Mouse (Mus musculus) cerebellum, adult 8-10 months (tissue): ENCODE results near the gene Ispd.

Source experiments
- DNase-seq: peaks from one replicate; pipeline ENCODE4 v3.0.0; 2022

Gene Ispd

GRCm38 (mm10) chr12:36570414-36571095 lies 189.3 kb downstream of the Ispd start:
- DNase-seq = no peak

- DNase-seq = no peak
Measured at GRCm38 (mm10) chr12:36584828-36585227, 203.6 kb downstream of the Ispd start.

DNA sequence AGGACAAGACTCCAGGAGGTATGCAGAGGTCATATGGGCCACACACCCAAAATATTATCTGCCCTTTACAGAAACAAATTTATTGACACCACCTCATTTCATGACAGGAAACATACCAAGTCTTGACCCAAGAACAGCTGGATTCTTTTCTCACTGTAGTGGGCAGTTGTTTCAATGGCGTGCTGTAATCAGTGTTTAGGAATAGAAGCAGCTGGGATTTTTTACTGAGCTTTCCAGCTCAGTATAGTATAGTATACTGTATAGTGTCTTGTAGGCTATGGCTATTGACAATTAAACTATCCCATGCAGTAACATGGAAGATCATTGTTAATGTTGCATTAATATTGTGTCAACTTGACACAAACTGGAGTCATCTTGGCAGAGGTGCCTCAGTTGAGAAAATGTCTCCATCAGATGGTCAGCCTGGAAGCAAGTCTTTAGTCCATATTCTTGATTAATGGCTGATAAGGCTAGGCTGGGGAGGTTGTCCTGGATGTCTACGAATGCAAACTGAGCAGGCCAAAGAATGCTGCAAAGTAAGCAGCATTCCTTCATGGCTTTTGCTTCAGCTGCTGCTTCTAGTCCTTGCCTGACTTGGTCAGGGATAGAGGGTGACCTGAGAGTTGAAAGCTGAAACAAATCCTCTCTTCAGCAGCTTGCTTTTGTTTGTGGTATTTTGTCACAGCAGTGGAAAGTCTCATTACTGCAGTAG lies 216.4 kb downstream of the Ispd start:
- no peak for DNase-seq

DNA sequence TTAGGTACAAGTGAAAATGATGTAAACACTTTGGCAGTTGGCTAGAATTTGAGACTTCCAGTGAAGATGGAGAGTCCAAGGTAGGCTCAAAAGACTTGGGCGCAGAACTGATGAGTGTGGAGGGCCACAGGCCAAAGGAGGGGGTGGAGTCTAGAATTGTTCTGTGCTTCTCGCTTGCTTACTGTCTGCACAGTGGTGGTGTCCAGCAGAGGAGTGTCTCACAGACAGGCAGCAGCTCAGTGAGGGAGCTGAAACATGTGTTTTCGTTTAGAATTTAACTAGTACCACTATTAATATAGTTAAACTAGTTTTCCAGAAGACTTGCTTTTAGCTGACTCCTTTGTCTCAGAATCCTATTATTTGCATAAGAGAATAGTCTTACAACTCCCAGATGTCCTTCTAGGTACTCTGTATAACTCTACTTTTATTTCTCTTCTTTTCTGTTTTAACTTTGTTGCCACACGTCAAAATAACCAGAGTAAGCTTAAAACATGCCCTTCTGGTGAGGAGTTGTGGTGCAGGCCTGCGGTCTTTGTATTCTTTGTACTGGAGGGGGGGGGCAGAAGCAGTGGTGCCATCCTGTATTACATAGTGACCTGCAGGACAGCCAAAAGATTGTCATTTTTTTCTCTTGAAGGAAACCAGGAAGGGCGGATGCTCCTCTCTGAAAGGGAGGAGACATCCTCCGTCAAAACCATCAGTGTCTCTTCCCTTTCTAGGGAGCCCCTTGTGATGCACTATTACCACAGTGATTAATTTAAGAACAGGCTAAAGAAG lies 240.9 kb downstream of the Ispd start:
- DNase-seq = no peak

GRCm38 (mm10) chr12:36627204-36627603 lies 246.0 kb downstream of the Ispd start:
- no peak for DNase-seq

- DNase-seq = no peak
Measured at GRCm38 (mm10) chr12:36632427-36632826, 251.2 kb downstream of the Ispd start.

GRCm38 (mm10) chr12:36647514-36647913 lies 266.3 kb downstream of the Ispd start:
- DNase-seq = no peak

GRCm38 (mm10) chr12:36662496-36662895 lies 281.2 kb downstream of the Ispd start:
- DNase-seq = peak; percentile 22

- DNase-seq = no peak
Measured at GRCm38 (mm10) chr12:36664783-36665182, 283.5 kb downstream of the Ispd start.

DNA sequence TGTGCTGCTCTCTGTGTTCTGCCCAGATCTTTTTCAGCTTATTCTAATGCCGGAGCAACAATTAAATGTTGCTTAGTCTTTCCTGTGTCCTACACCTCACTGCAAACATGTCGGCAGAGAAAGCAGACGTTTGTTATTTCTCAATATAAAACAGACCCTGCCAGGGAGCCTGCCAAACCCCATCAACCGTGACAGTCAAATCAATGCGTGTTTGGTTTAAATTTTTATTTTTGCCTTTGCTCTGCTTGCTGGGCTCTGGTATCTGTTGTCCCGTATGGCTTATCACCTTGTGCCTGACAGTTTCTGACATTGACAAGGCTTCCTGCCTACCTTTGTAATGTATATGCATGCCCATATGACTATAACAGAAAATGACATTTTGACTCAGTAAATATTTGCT lies 285.5 kb downstream of the Ispd start:
- no peak for DNase-seq

GRCm38 (mm10) chr12:36670164-36670908 lies 289.1 kb downstream of the Ispd start:
- no peak for DNase-seq

- DNase-seq = no peak
Measured at GRCm38 (mm10) chr12:36670915-36671579, 289.8 kb downstream of the Ispd start.

DNA sequence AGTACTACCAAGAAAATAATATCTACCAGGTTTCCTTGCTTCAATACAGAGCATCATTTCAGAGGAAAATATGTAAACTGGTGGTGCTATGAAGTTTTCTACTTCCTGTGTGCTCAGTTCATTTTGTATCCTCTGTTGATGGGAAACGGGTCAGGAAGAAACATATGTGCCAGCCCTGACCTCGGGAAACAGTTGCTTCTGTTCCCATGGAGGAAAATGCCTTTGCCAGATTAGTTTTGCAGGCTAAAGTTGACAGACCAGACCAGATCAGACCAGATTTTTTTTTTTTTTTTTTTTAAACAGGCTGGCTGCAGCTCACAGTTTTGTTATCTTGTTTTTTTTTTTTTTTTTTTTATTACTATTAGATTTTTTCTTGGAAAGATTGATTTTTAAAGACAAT lies 293.2 kb downstream of the Ispd start:
- DNase-seq = no peak

- DNase-seq = no peak
Measured at GRCm38 (mm10) chr12:36678220-36678619, 297.0 kb downstream of the Ispd start.

DNA sequence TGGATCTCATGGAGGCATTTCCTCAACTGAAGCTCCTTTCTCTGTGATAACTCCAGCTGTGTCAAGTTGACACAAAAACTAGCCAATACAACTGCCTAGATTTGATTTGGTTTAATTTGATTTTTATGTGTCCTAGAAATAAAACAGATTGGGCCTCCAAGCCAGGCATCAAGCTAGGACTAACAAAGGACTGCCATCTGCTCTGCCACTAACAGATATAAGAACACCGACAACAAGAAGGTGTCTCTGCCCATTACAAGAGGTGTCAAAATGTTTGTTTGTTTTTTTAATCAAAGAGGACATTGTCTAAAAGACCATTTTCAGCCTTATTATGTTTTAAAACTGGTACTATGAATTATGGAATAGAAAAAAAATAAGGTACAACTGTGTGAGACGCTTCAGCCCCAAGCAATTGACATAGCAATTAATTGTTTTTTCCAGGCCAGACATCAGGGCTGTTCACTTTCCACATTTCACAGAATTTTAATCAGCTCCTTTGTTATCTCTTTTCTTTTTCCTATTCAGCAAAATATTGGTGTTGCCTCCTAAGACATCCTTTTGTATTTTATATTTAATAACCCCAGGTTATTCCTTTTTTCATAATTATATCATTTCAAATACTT lies 299.7 kb downstream of the Ispd start:
- DNase-seq = no peak

DNA sequence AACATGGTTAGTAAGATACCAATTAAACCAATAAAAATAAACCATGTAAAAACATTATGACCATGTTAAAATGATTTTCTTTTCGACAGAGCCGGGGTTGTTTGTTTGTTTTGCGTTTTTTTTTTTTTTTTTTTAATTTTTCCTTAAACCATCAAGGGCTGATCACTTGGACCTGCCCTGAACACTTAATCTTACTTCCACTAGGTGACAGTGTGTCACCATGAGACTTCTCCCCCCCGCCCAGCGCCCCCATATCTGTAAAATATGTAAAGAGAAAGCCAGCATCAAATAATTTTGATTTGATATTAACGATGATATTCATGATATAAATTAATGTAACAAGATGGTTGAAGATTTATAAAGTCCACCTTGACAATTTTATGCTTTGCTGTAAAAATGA lies 300.5 kb downstream of the Ispd start:
- no peak for DNase-seq

GRCm38 (mm10) chr12:36694072-36694471 lies 312.8 kb downstream of the Ispd start:
- no peak for DNase-seq

- DNase-seq = no peak
Measured at GRCm38 (mm10) chr12:36704380-36704779, 323.1 kb downstream of the Ispd start.

DNA sequence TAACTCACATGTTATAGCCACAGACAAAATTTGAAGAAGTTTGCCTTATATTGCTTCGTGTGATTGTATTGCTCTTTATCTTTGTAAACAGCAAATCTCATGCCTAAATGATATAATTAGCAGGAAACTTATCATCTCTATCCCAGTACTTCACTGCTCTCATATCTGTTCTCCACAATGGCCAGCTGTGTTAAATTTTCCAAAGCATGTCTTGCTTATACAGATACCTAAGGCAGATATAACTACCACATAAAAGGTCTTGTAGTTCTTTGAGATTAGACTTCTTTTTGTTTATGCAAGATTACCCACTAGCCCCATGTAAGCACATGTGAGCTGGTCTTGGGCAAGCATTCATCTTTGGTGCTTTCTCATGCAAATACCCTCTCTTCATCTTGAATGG lies 327.6 kb downstream of the Ispd start:
- no peak for DNase-seq

- no peak for DNase-seq
Measured at GRCm38 (mm10) chr12:36713866-36714662, 332.8 kb downstream of the Ispd start.

DNA sequence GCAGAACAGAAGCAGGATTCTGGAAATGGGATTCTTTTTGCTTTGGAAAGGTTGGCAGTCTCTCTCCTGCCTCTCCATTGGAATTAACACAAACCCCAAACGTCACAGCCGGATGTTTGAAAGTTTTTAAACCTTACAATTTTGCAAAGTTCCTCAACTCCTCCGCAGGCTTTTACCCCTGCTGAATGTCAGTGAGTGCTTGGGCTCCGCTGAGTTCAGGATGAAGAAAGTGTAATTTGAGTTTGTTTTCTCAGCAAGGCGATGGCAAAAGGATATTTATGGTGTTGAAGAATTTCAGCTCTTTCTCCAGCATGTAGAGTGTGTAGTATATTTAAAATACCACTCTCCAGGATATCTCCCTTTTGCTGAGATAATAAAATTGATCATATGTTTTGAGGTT lies 336.3 kb downstream of the Ispd start:
- no peak for DNase-seq
